Mouse (Mus musculus): Measurements from ENCODE around the gene Gm2000. TPM values are rescaled to one million over a fixed set of nuclear protein-coding genes. Genes with fewer than 3 reads are reported as not detected.

Gm2000 gene
- 490 and 553 TPM in 2 replicates for polyA plus RNA-seq (2015; fragmentation: Nextera tagmentation; extraction: Ambion mirVana)

- H3K36me3 ChIP-seq (ENCODE audit: insufficient read depth, low read length): no peaks in the 10 kb centered on the region
- TF ChIP-seq EP300 (IDR thresholded peaks at IDR 0.05) (no peak), CTCF (IDR thresholded peaks at IDR 0.05) (no peak)
- H3K9ac ChIP-seq (replicated peaks; ENCODE audit: low read depth): no peak within 1 kb of the TSS
- 83% methylated on average over 7 of the region's 8 CpGs for WGBS
- no peaks in the 10 kb centered on the region for H3K27me3 ChIP-seq (replicated peaks; ENCODE audit: insufficient read depth, low read length)
- H3K4me3 ChIP-seq (ENCODE audit: low read depth, low read length): no peak within 1 kb of the TSS
- no peak within 1 kb of the TSS for H3K4me2 ChIP-seq (replicated peaks; ENCODE audit: low read depth, low read length)
- DNase-seq (ENCODE audit: low spot score): no peak
- H3K27ac ChIP-seq (ENCODE audit: low read length): no peak within 1 kb of the TSS
- no peaks in the 10 kb centered on the region for H3K4me1 ChIP-seq (ENCODE audit: insufficient read depth, low read depth, low read length)
- ATAC-seq: no peak
- 0 out of 2 replicates have a peak, but pooled peaks cover under 1% of the 10 kb centered on the region for H3K9me3 ChIP-seq (ENCODE audit: low read length)
These were observed at the start of gene Gm2000 for GRCm38 (mm10) chr1:156365740-156366139. Gene Gm2000, plus strand, starts transcription at chr1:156366040.

- Histone ChIP-seq H3K9ac (replicated peaks; ENCODE audit: low read depth) (no peak overlapping the region), H3K27ac (ENCODE audit: low read length) (no peak overlapping the region), H3K36me3 (ENCODE audit: insufficient read depth, low read length) (no peaks in the 10 kb centered on the region), H3K27me3 (replicated peaks; ENCODE audit: insufficient read depth, low read length) (no peaks in the 10 kb centered on the region), H3K9me3 (ENCODE audit: low read length) (no peaks in the 10 kb centered on the region), H3K4me3 (ENCODE audit: low read depth, low read length) (no peak overlapping the region), H3K4me1 (ENCODE audit: insufficient read depth, low read depth, low read length) (no peaks in the 10 kb centered on the region), H3K4me2 (replicated peaks; ENCODE audit: low read depth, low read length) (no peak overlapping the region)
- TF ChIP-seq CTCF (IDR thresholded peaks at IDR 0.05): no peak
- TF ChIP-seq EP300 (IDR thresholded peaks at IDR 0.05): no peak
- ATAC-seq: no peak
- 76% methylated on average over 9 of the region's 9 CpGs for WGBS
- no peak for DNase-seq (ENCODE audit: low spot score)
These were observed 42.7 kb upstream of the Gm2000 start for GRCm38 (mm10) chr1:156323126-156323525.

GRCm38 (mm10) chr1:156340847-156341246 lies 25.0 kb upstream of the Gm2000 start:
- 63% methylated on average over 4 of the region's 4 CpGs for WGBS

GRCm38 (mm10) chr1:156344433-156344832 lies 21.4 kb upstream of the Gm2000 start:
- Histone ChIP-seq H3K9ac (replicated peaks; ENCODE audit: low read depth) (no peak overlapping the region), H3K4me3 (ENCODE audit: low read depth, low read length) (no peak overlapping the region), H3K4me2 (replicated peaks; ENCODE audit: low read depth, low read length) (no peak overlapping the region), H3K9me3 (ENCODE audit: low read length) (no peaks in the 10 kb centered on the region), H3K27ac (ENCODE audit: low read length) (no peak overlapping the region), H3K36me3 (ENCODE audit: insufficient read depth, low read length) (no peaks in the 10 kb centered on the region), H3K4me1 (ENCODE audit: insufficient read depth, low read depth, low read length) (no peaks in the 10 kb centered on the region), H3K27me3 (replicated peaks; ENCODE audit: insufficient read depth, low read length) (no peaks in the 10 kb centered on the region)
- no peak for TF ChIP-seq EP300 (IDR thresholded peaks at IDR 0.05)
- TF ChIP-seq CTCF (IDR thresholded peaks at IDR 0.05): no peak
- WGBS: 41% methylated on average over 4 of the region's 4 CpGs
- no peak for DNase-seq (ENCODE audit: low spot score)
- ATAC-seq: no peak

More at GRCm38 (mm10) chr1:156340847-156341246, 25.0 kb upstream of the Gm2000 start:
- no peak overlapping the region for H3K9ac ChIP-seq (replicated peaks; ENCODE audit: low read depth)
- no peaks in the 10 kb centered on the region for H3K9me3 ChIP-seq (ENCODE audit: low read length)
- no peaks in the 10 kb centered on the region for H3K36me3 ChIP-seq (ENCODE audit: insufficient read depth, low read length)
- H3K4me2 ChIP-seq (replicated peaks; ENCODE audit: low read depth, low read length): no peak overlapping the region
- no peaks in the 10 kb centered on the region for H3K4me1 ChIP-seq (ENCODE audit: insufficient read depth, low read depth, low read length)
- TF ChIP-seq EP300 (IDR thresholded peaks at IDR 0.05): no peak
- no peak for TF ChIP-seq CTCF (IDR thresholded peaks at IDR 0.05)
- DNase-seq (ENCODE audit: low spot score) (no peak), ATAC-seq (no peak)
- no peak overlapping the region for H3K27ac ChIP-seq (ENCODE audit: low read length)
- no peak overlapping the region for H3K4me3 ChIP-seq (ENCODE audit: low read depth, low read length)
- no peaks in the 10 kb centered on the region for H3K27me3 ChIP-seq (replicated peaks; ENCODE audit: insufficient read depth, low read length)

- DNase-seq (ENCODE audit: low spot score): no peak
- Histone ChIP-seq H3K4me3 (ENCODE audit: low read depth, low read length) (no peak overlapping the region), H3K27ac (ENCODE audit: low read length) (no peak overlapping the region), H3K27me3 (replicated peaks; ENCODE audit: insufficient read depth, low read length) (no peaks in the 10 kb centered on the region), H3K4me2 (replicated peaks; ENCODE audit: low read depth, low read length) (no peak overlapping the region), H3K36me3 (ENCODE audit: insufficient read depth, low read length) (no peaks in the 10 kb centered on the region), H3K4me1 (ENCODE audit: insufficient read depth, low read depth, low read length) (no peaks in the 10 kb centered on the region), H3K9ac (replicated peaks; ENCODE audit: low read depth) (no peak overlapping the region), H3K9me3 (ENCODE audit: low read length) (no peaks in the 10 kb centered on the region)
- no peak for ATAC-seq
- WGBS: 86% methylated on average over 4 of the region's 4 CpGs
- TF ChIP-seq EP300 (IDR thresholded peaks at IDR 0.05): no peak
- TF ChIP-seq CTCF (IDR thresholded peaks at IDR 0.05): no peak
These were observed 20.2 kb upstream of the Gm2000 start for GRCm38 (mm10) chr1:156345633-156346032.

GRCm38 (mm10) chr1:156349031-156349430 lies 16.8 kb upstream of the Gm2000 start:
- no peak overlapping the region for H3K9ac ChIP-seq (replicated peaks; ENCODE audit: low read depth)
- no peak overlapping the region for H3K4me3 ChIP-seq (ENCODE audit: low read depth, low read length)
- H3K36me3 ChIP-seq (ENCODE audit: insufficient read depth, low read length): no peaks in the 10 kb centered on the region
- no peak overlapping the region for H3K4me2 ChIP-seq (replicated peaks; ENCODE audit: low read depth, low read length)
- no peaks in the 10 kb centered on the region for H3K27me3 ChIP-seq (replicated peaks; ENCODE audit: insufficient read depth, low read length)
- H3K4me1 ChIP-seq (ENCODE audit: insufficient read depth, low read depth, low read length): no peaks in the 10 kb centered on the region
- no peak for TF ChIP-seq CTCF (IDR thresholded peaks at IDR 0.05)
- TF ChIP-seq EP300 (IDR thresholded peaks at IDR 0.05): no peak
- no peak for DNase-seq (ENCODE audit: low spot score)
- H3K27ac ChIP-seq (ENCODE audit: low read length): no peak overlapping the region
- no peak for ATAC-seq
- WGBS: 58% methylated on average over 4 of the region's 4 CpGs
- H3K9me3 ChIP-seq (ENCODE audit: low read length): no peaks in the 10 kb centered on the region

GRCm38 (mm10) chr1:156350441-156350840 lies 15.4 kb upstream of the Gm2000 start:
- H3K36me3 ChIP-seq (ENCODE audit: insufficient read depth, low read length): no peaks in the 10 kb centered on the region
- WGBS: 83% methylated on average over 4 of the region's 4 CpGs
- no peak overlapping the region for H3K4me2 ChIP-seq (replicated peaks; ENCODE audit: low read depth, low read length)
- no peak overlapping the region for H3K9ac ChIP-seq (replicated peaks; ENCODE audit: low read depth)
- no peaks in the 10 kb centered on the region for H3K4me1 ChIP-seq (ENCODE audit: insufficient read depth, low read depth, low read length)
- DNase-seq (ENCODE audit: low spot score) (no peak), ATAC-seq (no peak)
- TF ChIP-seq CTCF (IDR thresholded peaks at IDR 0.05): no peak
- no peak for TF ChIP-seq EP300 (IDR thresholded peaks at IDR 0.05)
- H3K27me3 ChIP-seq (replicated peaks; ENCODE audit: insufficient read depth, low read length): no peaks in the 10 kb centered on the region
- no peak overlapping the region for H3K27ac ChIP-seq (ENCODE audit: low read length)
- no peaks in the 10 kb centered on the region for H3K9me3 ChIP-seq (ENCODE audit: low read length)
- H3K4me3 ChIP-seq (ENCODE audit: low read depth, low read length): no peak overlapping the region
